In the genomic region with DNA sequence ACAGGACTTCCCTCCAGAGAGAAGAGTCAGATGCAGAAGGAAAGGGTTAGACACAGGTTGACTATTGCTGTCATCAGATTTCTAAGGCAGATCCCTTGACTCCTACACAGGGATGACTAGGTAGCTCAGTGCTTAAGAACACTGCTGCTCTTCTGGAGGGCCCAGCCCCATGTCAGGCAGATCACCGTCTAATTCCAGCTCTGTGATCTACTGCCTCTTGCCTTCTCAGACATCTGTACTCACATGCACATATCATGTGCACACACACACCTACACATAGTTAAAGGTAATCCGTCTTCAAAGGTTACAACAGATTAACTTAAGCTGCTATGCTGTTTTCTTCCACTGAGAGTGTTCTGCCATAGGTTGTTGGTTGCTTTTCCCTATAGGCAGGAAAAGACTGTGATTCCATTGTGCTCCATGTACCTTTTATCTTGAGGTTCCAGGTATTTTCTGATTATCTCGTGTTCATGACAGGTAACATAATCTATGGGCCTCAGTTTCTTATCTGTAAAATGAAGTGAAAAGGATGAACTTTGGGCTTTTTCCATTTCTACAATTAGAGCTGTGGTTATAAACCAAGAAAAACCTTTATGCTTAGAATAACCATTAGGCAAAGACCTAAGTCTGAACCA, we compare ENCODE assay signal across 25 mouse cellular contexts.
DNase-seq lines count a peak whose midpoint lies in the region; ATAC-seq and TF ChIP-seq lines count a peak whose summit lies in the region.
"Had no signal": no experiment of that assay in that cellular context is flagged by ENCODE, and none has a peak within 500 bp of the region (broad histone marks: within the 10 kb centered on the region; RNA-seq: fewer than 3 reads in every experiment).

No protein-coding gene starts in this region.

- 0 out of 2 replicates have a peak, but pooled peaks have one; percentile 58 for ATAC-seq in intestine, embryonic 14.5 days (replicated peaks; ENCODE audit: low FRiP score, low TSS enrichment, low read depth)
- peak; percentile 89 for ATAC-seq in intestine, embryonic 16.5 days
- ATAC-seq in midbrain, embryonic 13.5 days: no peak
- ATAC-seq: forebrain, embryonic 14.5 days; forebrain, embryonic 16.5 days; Patski had no signal

- no peak overlapping the region for H3K27ac ChIP-seq in intestine, embryonic 14.5 days (ENCODE audit: low read depth)
- H3K27ac ChIP-seq in intestine, embryonic 16.5 days (ENCODE audit: low read length): peak overlapping the region; percentile 80
- H3K27ac ChIP-seq in small intestine, adult 2 months (ENCODE audit: insufficient read depth, low read depth, low read length): peak overlapping the region; percentile 53
- H3K27ac ChIP-seq in midbrain, embryonic 13.5 days: no peak overlapping the region
- H3K27ac ChIP-seq: embryonic facial prominence, embryonic 13.5 days; embryonic facial prominence, embryonic 15.5 days; forebrain, embryonic 10.5 days; forebrain, embryonic 12.5 days had no signal

- no peaks in the 10 kb centered on the region for H3K36me3 ChIP-seq in intestine, embryonic 14.5 days (ENCODE audit: control insufficient read depth, insufficient read depth, low read length)
- H3K36me3 ChIP-seq in intestine, embryonic 16.5 days (ENCODE audit: control insufficient read depth, insufficient read depth, low read length): no peaks in the 10 kb centered on the region
- peaks cover 4% of the 10 kb centered on the region; the same call in 1 of the 2 replicates for H3K36me3 ChIP-seq in small intestine, adult 2 months (ENCODE audit: control insufficient read depth, insufficient read depth, low read length)
- H3K36me3 ChIP-seq in midbrain, embryonic 13.5 days: no peaks in the 10 kb centered on the region
- H3K36me3 ChIP-seq: embryonic facial prominence, embryonic 15.5 days; forebrain, embryonic 12.5 days had no signal

- no peak for TF ChIP-seq POLR2A in small intestine, adult 2 months (IDR thresholded peaks at IDR 0.05; ENCODE audit: low read depth, low read length)

- H3K27me3 ChIP-seq in intestine, embryonic 14.5 days (replicated peaks; ENCODE audit: control insufficient read depth, insufficient read depth, low read length): no peaks in the 10 kb centered on the region
- no peaks in the 10 kb centered on the region for H3K27me3 ChIP-seq in intestine, embryonic 16.5 days (replicated peaks; ENCODE audit: control insufficient read depth, insufficient read depth, low read length)
- no peaks in the 10 kb centered on the region for H3K27me3 ChIP-seq in small intestine, adult 2 months (ENCODE audit: control insufficient read depth, insufficient read depth, low read length)
- H3K27me3 ChIP-seq in midbrain, embryonic 13.5 days: no peaks in the 10 kb centered on the region
- H3K27me3 ChIP-seq: embryonic facial prominence, embryonic 13.5 days; embryonic facial prominence, embryonic 15.5 days; forebrain, embryonic 12.5 days; Patski had no signal

- H3K4me2 ChIP-seq in intestine, embryonic 14.5 days (ENCODE audit: low read length): no peak overlapping the region
- no peak overlapping the region for H3K4me2 ChIP-seq in intestine, embryonic 16.5 days (ENCODE audit: low read depth, low read length)
- no peak overlapping the region for H3K4me2 ChIP-seq in midbrain, embryonic 13.5 days (replicated peaks)
- H3K4me2 ChIP-seq: embryonic facial prominence, embryonic 13.5 days; embryonic facial prominence, embryonic 15.5 days; forebrain, embryonic 12.5 days had no signal

- TF ChIP-seq CTCF in small intestine, adult 2 months (IDR thresholded peaks at IDR 0.05; ENCODE audit: extremely low read depth, insufficient read length, insufficient replicate concordance, low read depth, low read length): no peak

- no peak for DNase-seq in intestine, embryonic 14.5 days (ENCODE audit: low spot score)
- no peak for DNase-seq in retina, postnatal 1 day
- DNase-seq in spleen, postnatal 10 days (ENCODE audit: low spot score in 2 of 2): no peak
- no peak for DNase-seq in embryo, embryonic 10 days (ENCODE audit: low spot score)
- DNase-seq: adrenal gland, adult 2 months; adrenal gland, postnatal 10 days; adrenal gland, postnatal 25 days; cerebellum, adult 11 months; cerebellum, adult 18-20 months; cerebellum, adult 9-10 months; cerebellum, postnatal 10 days; cerebellum, postnatal 25 days; embryo, embryonic 11 days had no signal

- no peak overlapping the region for H3K4me3 ChIP-seq in intestine, embryonic 14.5 days (ENCODE audit: low read depth, low read length)
- no peak overlapping the region for H3K4me3 ChIP-seq in intestine, embryonic 16.5 days (ENCODE audit: low read length)
- no peak overlapping the region for H3K4me3 ChIP-seq in small intestine, adult 2 months (ENCODE audit: low read depth, low read length)
- no peak overlapping the region for H3K4me3 ChIP-seq in midbrain, embryonic 13.5 days (replicated peaks)
- H3K4me3 ChIP-seq: embryonic facial prominence, embryonic 13.5 days; embryonic facial prominence, embryonic 15.5 days; erythroblast, embryonic 14.5 days; forebrain, embryonic 10.5 days; forebrain, embryonic 12.5 days had no signal

- 72% methylated on average over 3 of the region's 3 CpGs for WGBS in intestine, embryonic 14.5 days
- WGBS in intestine, embryonic 16.5 days: 62% methylated on average over 3 of the region's 3 CpGs
- 42% methylated on average over 3 of the region's 3 CpGs for WGBS in small intestine, adult 2 months
- 92% methylated on average over 3 of the region's 3 CpGs for WGBS in midbrain, embryonic 13.5 days

- no peak overlapping the region for H3K9ac ChIP-seq in intestine, embryonic 14.5 days (ENCODE audit: low read length)
- no peak overlapping the region for H3K9ac ChIP-seq in intestine, embryonic 16.5 days (ENCODE audit: low read depth, low read length)
- no peak overlapping the region for H3K9ac ChIP-seq in midbrain, embryonic 13.5 days (replicated peaks)
- H3K9ac ChIP-seq: embryonic facial prominence, embryonic 13.5 days; embryonic facial prominence, embryonic 15.5 days; forebrain, embryonic 12.5 days had no signal

- no peaks in the 10 kb centered on the region for H3K9me3 ChIP-seq in intestine, embryonic 14.5 days (ENCODE audit: control insufficient read depth, low read length)
- H3K9me3 ChIP-seq in intestine, embryonic 16.5 days (ENCODE audit: control insufficient read depth, low read length): no peaks in the 10 kb centered on the region
- no peaks in the 10 kb centered on the region for H3K9me3 ChIP-seq in midbrain, embryonic 13.5 days
- H3K9me3 ChIP-seq: embryonic facial prominence, embryonic 13.5 days; embryonic facial prominence, embryonic 15.5 days; forebrain, embryonic 10.5 days; forebrain, embryonic 12.5 days; G1E had no signal

- no peaks in the 10 kb centered on the region for H3K4me1 ChIP-seq in intestine, embryonic 14.5 days (replicated peaks; ENCODE audit: control insufficient read depth, insufficient read depth, low read length)
- peaks cover 10% of the 10 kb centered on the region; the same call in 1 of the 2 replicates for H3K4me1 ChIP-seq in intestine, embryonic 16.5 days (ENCODE audit: control insufficient read depth, insufficient read depth, low read length)
- H3K4me1 ChIP-seq in small intestine, adult 2 months (ENCODE audit: control insufficient read depth, insufficient read depth, insufficient read length, low read length): peaks cover 14% of the 10 kb centered on the region; the same call in 1 of the 2 replicates
- H3K4me1 ChIP-seq in midbrain, embryonic 13.5 days (replicated peaks): no peaks in the 10 kb centered on the region
- H3K4me1 ChIP-seq: embryonic facial prominence, embryonic 13.5 days; embryonic facial prominence, embryonic 15.5 days; forebrain, embryonic 12.5 days had no signal

Comparison
In these comparisons a context has a peak if more than half of its experiments do, and no peak if none do; other contexts are left out.
1. H3K27ac ChIP-seq: peak in intestine, embryonic 16.5 days (single experiment) and small intestine, adult 2 months (single experiment); none in intestine, embryonic 14.5 days (single experiment) and midbrain, embryonic 13.5 days (single experiment).